Mouse (Mus musculus) testis, adult 2 months (tissue): ENCODE results near the gene Reps1.

Experiments
- CTCF ChIP-seq: fragments of 200-500 bp; IDR thresholded peaks from 2 replicates; pipeline ENCODE4 v1.5.1; 2012; ENCODE audit warnings: low read depth, mild to moderate bottlenecking, inconsistent platforms, low read length, moderate library complexity; ENCODE audit not compliant: control insufficient read depth, insufficient read depth, insufficient replicate concordance
- POLR2A ChIP-seq: fragments of 200-500 bp; IDR thresholded peaks from 2 replicates; pipeline ENCODE4 v1.6.1; 2012; ENCODE audit warnings: low read depth, mild to moderate bottlenecking, inconsistent platforms, low read length, moderate library complexity; ENCODE audit not compliant: control insufficient read depth

GRCm38 (mm10) chr10:18006756-18007155 lies 48.9 kb upstream of the Reps1 start:
- TF ChIP-seq POLR2A = no peak
- TF ChIP-seq CTCF = no peak
